Mouse (Mus musculus): ENCODE results near the gene Zfand2b. TPM values are rescaled to one million over a fixed set of nuclear protein-coding genes. Genes with fewer than 3 reads are reported as not detected.

Gene Zfand2b
- 80.6 and 93.3 TPM in 2 replicates for polyA plus RNA-seq (2012; rRNA removed)

- DNase-seq (ENCODE audit: low read depth, low spot score), result peak; percentile 95
- 1% methylated on average over 58 of the region's 59 CpGs for WGBS
These were observed at the start of gene Zfand2b for GRCm38 (mm10) chr1:75168472-75169464. Gene Zfand2b (plus strand): TSS chr1:75168646.

DNA sequence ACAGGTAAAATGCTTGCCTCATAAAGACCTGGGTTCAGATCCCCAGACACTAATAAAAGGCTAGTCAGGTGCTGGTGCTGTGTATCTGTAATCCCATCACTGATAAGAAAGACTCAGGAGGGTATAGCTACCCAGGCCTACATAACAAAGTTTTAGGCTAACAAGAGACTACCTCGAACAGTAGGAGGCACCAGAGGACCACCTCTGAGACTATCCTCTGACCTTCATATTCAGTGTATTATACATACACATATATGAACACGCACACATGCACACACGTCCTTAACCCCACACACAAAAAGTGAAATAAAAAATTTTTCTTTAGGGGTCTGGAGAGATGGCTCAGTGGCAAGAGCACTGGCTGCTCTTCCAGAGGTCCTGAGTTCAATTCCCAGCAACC, 46.2 kb upstream of the Zfand2b start:
- 87% methylated on average over 3 of the region's 3 CpGs for WGBS
- no peak for DNase-seq (ENCODE audit: low read depth, low spot score)

DNA sequence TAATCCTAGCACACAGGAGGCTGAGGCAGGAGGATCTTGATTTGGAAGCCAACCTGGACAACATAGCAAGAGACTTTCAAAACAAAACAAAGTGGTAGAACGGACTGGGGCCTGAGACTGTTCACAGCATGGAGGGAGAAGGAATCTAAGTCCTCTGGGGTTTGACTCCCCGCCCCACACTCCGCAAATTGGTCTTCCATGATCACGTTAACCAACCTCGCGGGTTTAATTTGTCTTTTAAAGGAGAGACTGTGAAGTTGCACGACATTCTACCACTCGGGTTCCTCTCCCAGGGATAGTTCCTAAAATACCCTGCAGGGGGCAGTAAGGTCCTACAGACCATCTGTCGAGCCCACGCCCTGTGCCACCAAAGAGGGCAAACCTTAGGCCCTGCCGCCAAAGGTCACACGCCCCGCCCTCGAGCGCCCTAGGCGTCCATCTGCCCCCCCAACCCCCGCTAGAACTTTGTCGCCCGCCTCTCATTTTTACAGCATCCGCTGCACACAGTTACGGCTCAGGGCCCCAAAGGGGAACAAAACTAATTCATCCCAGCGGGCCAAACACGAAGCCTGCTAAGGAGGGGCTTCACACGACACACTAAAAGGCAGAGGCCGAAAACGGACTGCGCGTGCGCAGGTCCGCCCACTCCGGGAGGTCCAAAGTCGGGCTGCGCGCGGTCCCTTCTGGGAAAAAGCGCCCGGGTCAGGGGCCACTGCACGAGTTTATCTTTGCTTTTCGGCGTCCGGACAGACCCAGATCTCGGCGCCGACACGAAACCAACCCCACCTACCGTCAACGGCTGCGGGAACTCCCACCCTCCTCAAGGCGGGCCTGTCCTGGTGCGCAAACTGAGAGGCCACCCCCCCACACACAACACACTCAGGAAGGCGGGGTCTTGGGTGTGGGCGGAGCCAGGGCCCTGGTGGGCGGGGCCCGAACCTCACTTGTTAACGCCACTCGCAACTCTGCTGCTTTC, 43.8 kb upstream of the Zfand2b start, which contains the start of gene Nhej1:
Gene Nhej1 (minus strand): TSS at position 855 of the 976 bp plus-strand sequence.
- peak; percentile 78 for DNase-seq (ENCODE audit: low read depth, low spot score)
- WGBS, result under 1% methylated on average over 56 of the region's 56 CpGs

GRCm38 (mm10) chr1:75125418-75125817, 43.0 kb upstream of the Zfand2b start:
- 25% methylated on average over 5 of the region's 5 CpGs for WGBS
- DNase-seq (ENCODE audit: low read depth, low spot score), result no peak

DNA sequence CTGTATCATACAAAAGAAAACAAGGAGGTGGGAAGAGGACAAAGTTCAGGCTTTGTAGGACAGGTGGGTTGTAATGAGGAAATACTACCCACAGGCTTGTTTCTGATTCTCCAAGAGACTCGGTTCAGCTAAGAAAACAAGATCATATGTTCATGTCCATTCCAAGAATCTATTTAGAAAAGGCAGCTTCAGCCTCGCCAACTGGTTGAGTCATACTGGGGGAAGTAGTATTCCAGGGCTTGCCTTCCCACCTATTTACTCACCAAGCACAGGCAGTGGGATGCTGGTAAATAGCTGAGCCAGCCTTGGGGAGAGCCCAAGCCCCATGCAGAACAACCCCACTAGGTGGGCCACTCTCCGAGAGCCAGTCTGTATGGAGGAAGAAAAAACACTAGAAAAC, 39.8 kb upstream of the Zfand2b start:
- WGBS, result 23% methylated on average over 3 of the region's 3 CpGs
- no peak for DNase-seq (ENCODE audit: low read depth, low spot score)

GRCm38 (mm10) chr1:75133421-75134207, 34.8 kb upstream of the Zfand2b start, which contains the start of gene Slc23a3:
Gene Slc23a3 (minus strand): TSS chr1:75133890.
- DNase-seq (ENCODE audit: low read depth, low spot score), result no peak
- WGBS, result 27% methylated on average over 12 of the region's 12 CpGs

DNA sequence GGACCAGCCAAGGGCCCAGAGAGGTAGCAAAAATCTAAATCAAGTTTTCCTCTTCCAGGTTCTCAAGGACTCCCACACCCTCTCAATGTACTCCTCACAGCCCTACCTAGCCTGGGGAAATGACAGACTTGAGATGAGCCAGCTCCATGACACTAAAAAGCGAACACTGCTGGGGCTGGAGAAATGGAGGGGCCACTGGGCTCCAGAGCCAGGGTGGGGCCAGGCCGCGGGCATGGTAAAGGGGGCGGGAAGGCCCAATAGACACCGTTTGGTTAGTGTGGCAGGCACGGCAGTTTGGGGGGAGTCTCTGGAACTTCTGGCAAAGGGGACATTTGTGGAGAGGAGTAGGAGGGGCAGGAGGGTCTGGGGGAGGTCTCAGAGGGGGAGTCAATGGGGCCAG, 32.2 kb upstream of the Zfand2b start:
- WGBS, result 73% methylated on average over 6 of the region's 6 CpGs
- no peak for DNase-seq (ENCODE audit: low read depth, low spot score)

GRCm38 (mm10) chr1:75136730-75137129, 31.7 kb upstream of the Zfand2b start:
- 68% methylated on average over 3 of the region's 3 CpGs for WGBS
- no peak for DNase-seq (ENCODE audit: low read depth, low spot score)

DNA sequence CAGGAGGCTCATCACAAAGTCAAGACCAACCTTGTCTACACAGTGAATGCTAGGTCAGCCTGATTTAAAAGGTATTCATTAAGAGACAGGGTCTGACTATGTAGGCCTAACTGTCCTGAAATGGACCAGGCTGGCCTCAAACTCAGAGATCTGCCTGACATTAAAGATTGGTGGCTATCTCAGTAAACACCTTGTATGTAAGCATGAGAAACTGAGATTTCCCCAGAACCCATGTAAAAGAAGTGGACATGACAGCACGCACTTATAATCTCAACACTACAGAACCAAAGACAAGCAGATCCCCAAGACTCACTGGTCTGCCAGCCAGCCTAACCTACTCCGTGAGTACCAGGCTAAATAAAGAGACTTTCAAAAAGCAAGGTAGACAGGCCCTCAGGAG, 30.0 kb upstream of the Zfand2b start:
- WGBS, result 90% methylated on average over 2 of the region's 2 CpGs
- DNase-seq (ENCODE audit: low read depth, low spot score), result no peak

GRCm38 (mm10) chr1:75140601-75141190, 27.8 kb upstream of the Zfand2b start:
- no peak for DNase-seq (ENCODE audit: low read depth, low spot score)
- 2% methylated on average over 4 of the region's 4 CpGs for WGBS

DNA sequence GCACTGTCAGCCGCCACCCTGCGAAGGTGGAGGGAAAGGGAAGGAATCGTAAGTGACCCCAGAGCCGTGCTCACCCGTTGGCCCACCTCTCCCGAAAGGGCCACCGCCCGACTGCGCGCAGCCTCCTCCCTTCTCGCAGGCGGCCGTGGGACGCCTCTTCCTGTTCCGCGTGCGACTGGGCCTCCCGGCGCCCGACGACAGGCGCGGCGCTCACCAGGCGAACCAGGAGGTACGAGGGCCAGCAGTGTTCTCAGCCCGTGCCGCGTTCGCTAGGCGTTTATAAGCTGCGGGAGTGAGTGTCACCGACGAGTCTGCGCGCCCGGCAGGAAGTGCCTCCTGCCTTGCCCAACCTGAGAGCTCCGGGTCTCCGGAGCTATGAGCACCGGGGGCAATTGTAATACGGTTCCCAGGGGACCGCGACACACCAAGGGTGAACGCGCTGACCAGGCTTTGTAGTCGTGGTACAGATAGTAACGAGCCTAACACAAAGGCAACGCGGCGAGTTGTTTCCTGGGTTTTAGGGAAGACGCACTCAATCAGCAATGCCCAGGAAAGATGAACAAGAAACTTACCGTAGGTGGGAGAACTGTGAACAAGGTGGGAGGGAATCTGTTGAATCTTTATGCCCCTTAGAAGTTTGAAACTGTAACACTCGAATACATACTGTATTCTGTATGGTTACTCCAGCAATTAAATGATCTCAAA, 26.8 kb upstream of the Zfand2b start:
- under 1% methylated on average over 53 of the region's 53 CpGs for WGBS
- DNase-seq (ENCODE audit: low read depth, low spot score), result no peak

DNA sequence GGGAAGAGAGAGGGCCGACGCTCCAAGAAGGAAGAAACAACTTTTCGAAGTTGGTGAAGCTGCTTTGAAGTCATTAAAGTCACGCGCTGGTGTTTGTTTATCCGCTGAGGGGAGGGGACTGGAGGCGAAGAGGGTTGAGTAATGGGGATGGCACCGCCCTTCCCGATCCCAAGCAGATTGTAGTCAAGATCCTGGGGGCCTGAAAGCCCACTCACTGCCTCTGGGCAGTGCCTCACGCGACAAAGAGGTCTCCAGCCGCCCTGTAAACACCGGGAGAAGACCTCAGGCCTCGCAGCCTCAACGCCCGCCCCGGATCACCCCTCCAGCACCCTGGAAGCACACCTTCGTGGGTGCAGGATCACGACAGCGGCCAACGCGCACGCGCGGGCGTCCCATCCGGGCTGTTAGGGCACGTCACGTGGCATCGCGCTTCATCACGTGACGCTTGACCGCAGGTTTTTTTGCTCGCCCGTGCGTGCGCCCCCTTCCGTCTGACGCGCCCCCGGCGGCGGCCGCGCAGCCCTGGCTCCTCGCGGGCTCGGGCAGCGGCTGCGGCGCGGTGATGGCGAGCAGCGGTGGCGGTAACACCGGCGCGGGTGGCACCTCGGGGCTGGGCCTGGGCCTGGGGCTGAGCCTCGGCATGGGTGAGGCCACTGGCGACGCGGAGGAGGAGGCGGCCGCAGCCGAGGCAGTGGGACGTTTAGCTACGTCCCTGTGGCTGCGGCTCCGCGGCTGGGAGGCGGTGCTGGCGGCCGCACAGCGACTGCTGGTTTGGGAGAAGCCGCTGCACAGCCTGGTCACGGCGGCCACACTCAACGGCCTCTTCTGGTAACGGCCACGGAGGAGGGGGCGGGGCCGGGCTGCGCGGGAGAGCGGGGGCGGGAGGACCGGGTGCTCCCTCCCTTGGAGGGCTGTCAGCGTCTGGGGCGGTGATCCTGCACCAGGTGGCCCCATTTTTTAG, 25.9 kb upstream of the Zfand2b start, which contains the start of the genes Cnppd1 and Retreg2:
Gene Cnppd1 (minus strand): TSS at position 411 of the 961 bp plus-strand sequence.
Gene Retreg2 (plus strand): TSS at position 478 of the 961 bp plus-strand sequence.
- WGBS, result under 1% methylated on average over 91 of the region's 91 CpGs
- peak; percentile 82 for DNase-seq (ENCODE audit: low read depth, low spot score)

DNA sequence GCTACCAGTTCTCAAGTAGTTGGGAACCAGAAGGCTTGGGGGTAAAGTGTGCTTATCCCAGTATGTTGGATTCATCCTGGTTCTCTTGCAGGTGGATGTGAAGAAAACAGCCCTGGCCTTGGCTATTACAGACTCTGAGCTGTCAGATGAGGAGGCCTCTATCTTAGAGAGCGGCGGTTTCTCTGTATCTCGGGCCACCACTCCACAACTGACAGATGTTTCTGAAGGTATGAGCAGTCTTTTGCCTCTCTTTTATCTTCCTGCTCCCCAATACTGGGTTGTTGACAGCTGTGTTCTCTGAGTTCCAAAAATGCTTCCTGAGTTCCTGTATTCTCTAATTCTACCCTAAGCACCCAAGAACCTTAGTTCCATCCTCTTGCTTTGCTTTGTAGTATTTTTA, 22.9 kb upstream of the Zfand2b start:
- no peak for DNase-seq (ENCODE audit: low read depth, low spot score)
- 94% methylated on average over 3 of the region's 3 CpGs for WGBS

DNA sequence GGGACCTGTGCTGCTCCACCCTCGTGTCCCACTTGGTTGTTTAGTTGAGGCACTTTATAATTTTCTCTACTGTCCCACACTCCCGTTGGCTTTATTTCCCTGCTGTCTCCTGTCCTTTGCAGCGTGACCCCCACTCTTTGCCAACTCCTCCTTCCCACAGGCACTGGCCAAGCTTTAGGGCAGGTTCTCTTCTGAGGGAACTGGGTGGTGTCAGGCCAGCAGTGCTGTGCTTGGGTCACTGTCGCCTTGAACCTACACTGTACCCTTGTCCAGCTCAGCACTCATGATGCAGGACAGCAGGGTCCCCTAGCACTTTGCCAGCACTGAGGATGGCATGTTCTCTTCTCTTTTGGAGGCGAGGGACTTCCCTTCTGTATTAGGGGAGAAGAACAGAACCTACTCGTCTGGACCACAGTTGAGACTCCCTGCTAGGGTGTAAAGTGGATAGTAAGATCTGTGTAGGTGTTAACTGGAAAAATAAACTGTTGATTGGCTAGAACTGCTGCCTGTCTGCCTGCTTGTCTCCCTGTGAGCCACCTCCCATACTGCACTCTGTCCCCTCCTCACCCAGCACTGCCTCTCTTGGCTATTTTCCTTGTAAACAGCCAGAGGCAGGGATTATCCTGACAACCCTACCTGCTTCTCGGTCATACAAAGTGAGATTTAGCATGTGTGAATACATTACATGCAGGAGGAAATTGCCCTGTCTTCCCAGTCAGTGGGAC, 20.9 kb upstream of the Zfand2b start:
- DNase-seq (ENCODE audit: low read depth, low spot score), result no peak
- 73% methylated on average over 7 of the region's 7 CpGs for WGBS

- 77% methylated on average over 4 of the region's 4 CpGs for WGBS
- DNase-seq (ENCODE audit: low read depth, low spot score), result no peak
These were observed 19.7 kb upstream of the Zfand2b start for GRCm38 (mm10) chr1:75148727-75149126.

DNA sequence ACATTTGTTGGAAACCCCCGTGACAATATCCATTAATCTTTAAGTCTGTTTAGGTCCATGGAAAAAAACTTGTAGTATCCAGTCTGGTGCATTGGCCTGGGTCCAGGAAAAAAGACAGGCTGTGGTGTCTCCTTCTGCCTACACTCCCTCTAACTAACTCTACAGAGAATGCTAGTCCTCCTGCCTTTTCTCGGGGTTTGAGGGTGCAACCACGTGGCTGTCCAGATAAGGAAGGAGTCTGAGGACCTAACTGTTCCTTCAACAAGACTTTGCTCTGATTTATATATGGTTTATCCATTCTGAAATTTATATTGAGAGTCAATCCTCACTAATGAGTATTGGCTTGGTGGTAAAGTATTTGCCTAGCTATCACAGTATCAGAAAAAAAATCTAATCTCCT, 12.6 kb upstream of the Zfand2b start:
- DNase-seq (ENCODE audit: low read depth, low spot score), result no peak
- 37% methylated on average over 3 of the region's 3 CpGs for WGBS

Measured in large intestine, adult 2 months (tissue).